Mouse (Mus musculus): Measurements from ENCODE around the gene Pmm1. TPM values are rescaled to one million over a fixed set of nuclear protein-coding genes. Genes with fewer than 3 reads are reported as not detected.
"Not testable (repeated sequence)": the region's sequence is repeated elsewhere in the genome, so short reads cannot be mapped to it uniquely, and the experiment has no call there.

Gene Pmm1
- polyA plus RNA-seq, 1 experiment = not detected

GRCm38 (mm10) chr15:81980321-81980720 is 19.6 kb upstream of the Pmm1 start, which contains the start of gene 1700029P11Rik:
Gene 1700029P11Rik (plus strand): TSS chr15:81980540.
- Histone ChIP-seq H3K4me1 (ENCODE audit: control insufficient read depth, insufficient read depth, low read length) (no peaks in the 10 kb centered on the region), H3K4me3 (ENCODE audit: insufficient read depth, low read depth, low read length) (no peak within 1 kb of the TSS), H3K27ac (ENCODE audit: insufficient read depth, low read depth, low read length) (no peak within 1 kb of the TSS)
- TF ChIP-seq CTCF (IDR thresholded peaks at IDR 0.05; ENCODE audit: insufficient read depth, low read depth, low read length) (no peak), POLR2A (IDR thresholded peaks at IDR 0.05; ENCODE audit: insufficient read depth, low read depth, low read length) (no peak)
- WGBS = 96% methylated on average over 23 of the region's 23 CpGs

- H3K27ac ChIP-seq (ENCODE audit: insufficient read depth, low read depth, low read length); H3K4me3 ChIP-seq (ENCODE audit: insufficient read depth, low read depth, low read length); H3K4me1 ChIP-seq (ENCODE audit: control insufficient read depth, insufficient read depth, low read length): not testable (repeated sequence)
- 88% methylated on average over 8 of the region's 8 CpGs for WGBS
These were observed 14.4 kb upstream of the Pmm1 start for GRCm38 (mm10) chr15:81975156-81975555.

- H3K4me1 ChIP-seq (ENCODE audit: control insufficient read depth, insufficient read depth, low read length); H3K4me3 ChIP-seq (ENCODE audit: insufficient read depth, low read depth, low read length); H3K27ac ChIP-seq (ENCODE audit: insufficient read depth, low read depth, low read length): not testable (repeated sequence)
- 77% methylated on average over 4 of the region's 4 CpGs for WGBS
These were observed 9.8 kb upstream of the Pmm1 start for GRCm38 (mm10) chr15:81970498-81970897.

- WGBS = 64% methylated on average over 6 of the region's 6 CpGs
- H3K4me1 ChIP-seq (ENCODE audit: control insufficient read depth, insufficient read depth, low read length); H3K27ac ChIP-seq (ENCODE audit: insufficient read depth, low read depth, low read length); H3K4me3 ChIP-seq (ENCODE audit: insufficient read depth, low read depth, low read length): not testable (repeated sequence)
These were observed 8.9 kb upstream of the Pmm1 start for GRCm38 (mm10) chr15:81969635-81970034.

GRCm38 (mm10) chr15:81969173-81969572 is 8.4 kb upstream of the Pmm1 start:
- peaks cover 3% of the 10 kb centered on the region; the same call in 1 of the 2 replicates for H3K4me1 ChIP-seq (ENCODE audit: control insufficient read depth, insufficient read depth, low read length)
- no peak overlapping the region for H3K4me3 ChIP-seq (ENCODE audit: insufficient read depth, low read depth, low read length)
- H3K27ac ChIP-seq (ENCODE audit: insufficient read depth, low read depth, low read length) = no peak overlapping the region
- WGBS = 78% methylated on average over 7 of the region's 7 CpGs
- TF ChIP-seq CTCF (IDR thresholded peaks at IDR 0.05; ENCODE audit: insufficient read depth, low read depth, low read length) (no peak), POLR2A (IDR thresholded peaks at IDR 0.05; ENCODE audit: insufficient read depth, low read depth, low read length) (no peak)

- Histone ChIP-seq H3K4me3 (ENCODE audit: insufficient read depth, low read depth, low read length) (no peak overlapping the region), H3K27ac (ENCODE audit: insufficient read depth, low read depth, low read length) (no peak overlapping the region), H3K4me1 (ENCODE audit: control insufficient read depth, insufficient read depth, low read length) (peaks cover 3% of the 10 kb centered on the region; the same call in 1 of the 2 replicates)
- WGBS = 41% methylated on average over 2 of the region's 2 CpGs
- TF ChIP-seq POLR2A (IDR thresholded peaks at IDR 0.05; ENCODE audit: insufficient read depth, low read depth, low read length) (no peak), CTCF (IDR thresholded peaks at IDR 0.05; ENCODE audit: insufficient read depth, low read depth, low read length) (no peak)
These were observed 7.7 kb upstream of the Pmm1 start for GRCm38 (mm10) chr15:81968447-81968846.

- Histone ChIP-seq H3K4me3 (ENCODE audit: insufficient read depth, low read depth, low read length) (no peak overlapping the region), H3K4me1 (ENCODE audit: control insufficient read depth, insufficient read depth, low read length) (peaks cover 3% of the 10 kb centered on the region; the same call in 1 of the 2 replicates), H3K27ac (ENCODE audit: insufficient read depth, low read depth, low read length) (no peak overlapping the region)
- 94% methylated on average over 5 of the region's 5 CpGs for WGBS
- TF ChIP-seq CTCF (IDR thresholded peaks at IDR 0.05; ENCODE audit: insufficient read depth, low read depth, low read length) (no peak), POLR2A (IDR thresholded peaks at IDR 0.05; ENCODE audit: insufficient read depth, low read depth, low read length) (no peak)
These were observed 7.1 kb upstream of the Pmm1 start for GRCm38 (mm10) chr15:81967821-81968220.

GRCm38 (mm10) chr15:81966062-81966829 is 5.5 kb upstream of the Pmm1 start:
- WGBS = 75% methylated on average over 13 of the region's 14 CpGs
- Histone ChIP-seq H3K27ac (ENCODE audit: insufficient read depth, low read depth, low read length) (no peak overlapping the region), H3K4me3 (ENCODE audit: insufficient read depth, low read depth, low read length) (no peak overlapping the region), H3K4me1 (ENCODE audit: control insufficient read depth, insufficient read depth, low read length) (peaks cover 3% of the 10 kb centered on the region; the same call in 1 of the 2 replicates)
- TF ChIP-seq POLR2A (IDR thresholded peaks at IDR 0.05; ENCODE audit: insufficient read depth, low read depth, low read length) = no peak
- TF ChIP-seq CTCF (IDR thresholded peaks at IDR 0.05; ENCODE audit: insufficient read depth, low read depth, low read length) = no peak

- Histone ChIP-seq H3K4me3 (ENCODE audit: insufficient read depth, low read depth, low read length) (no peak overlapping the region), H3K27ac (ENCODE audit: insufficient read depth, low read depth, low read length) (no peak overlapping the region), H3K4me1 (ENCODE audit: control insufficient read depth, insufficient read depth, low read length) (peaks cover 3% of the 10 kb centered on the region; the same call in 1 of the 2 replicates)
- WGBS = 51% methylated on average over 4 of the region's 4 CpGs
- no peak for TF ChIP-seq CTCF (IDR thresholded peaks at IDR 0.05; ENCODE audit: insufficient read depth, low read depth, low read length)
- no peak for TF ChIP-seq POLR2A (IDR thresholded peaks at IDR 0.05; ENCODE audit: insufficient read depth, low read depth, low read length)
These were observed 4.3 kb upstream of the Pmm1 start for GRCm38 (mm10) chr15:81964980-81965545.

Measured in olfactory bulb, adult 2 months (tissue).